Mouse (Mus musculus) embryonic facial prominence, embryonic 13.5 days (tissue): ENCODE measurements at regions not wholly inside any gene's neighbourhood (a gene's known extent, or its start where the extent isn't known, plus 50 kb on each side); places are given as distances from the start of the nearest gene placed in this dataset.
A peak's percentile ranks its signal among the peaks of the same experiment; 100 is the strongest.

Experiments
- ATAC-seq: fragments of 200-750 bp; cut with Nextera tagmentation; 2 replicates; pipeline ENCODE4 v1.8.0; 2017; ENCODE audit warnings: low read depth; ENCODE audit not compliant: insufficient number of reproducible peaks, insufficient read depth, low FRiP score, low TSS enrichment
- H3K27ac ChIP-seq: fragments of 300-500 bp; sonication (generic); 2 replicates; pipeline ENCODE4 v1.5.1; 2015; ENCODE audit warnings: moderate library complexity, mild to moderate bottlenecking, inconsistent platforms
- H3K27me3 ChIP-seq: fragments of 300-500 bp; sonication (generic); 2 replicates; pipeline ENCODE4 v1.6.1; 2015; ENCODE audit warnings: mild to moderate bottlenecking, inconsistent platforms
- H3K36me3 ChIP-seq: fragments of 300-500 bp; sonication (generic); 2 replicates; pipeline ENCODE4 v1.6.1; 2015; ENCODE audit warnings: mild to moderate bottlenecking, inconsistent platforms
- H3K4me1 ChIP-seq: fragments of 300-500 bp; sonication (generic); 2 replicates; pipeline ENCODE4 v1.6.1; 2015; ENCODE audit warnings: inconsistent platforms
- H3K4me2 ChIP-seq: fragments of 300-500 bp; sonication (generic); 2 replicates; pipeline ENCODE4 v1.6.1; 2015; ENCODE audit warnings: moderate library complexity, mild to moderate bottlenecking, inconsistent platforms
- H3K4me3 ChIP-seq: fragments of 300-500 bp; sonication (generic); 2 replicates; pipeline ENCODE4 v1.5.1; 2015; ENCODE audit warnings: mild to moderate bottlenecking, inconsistent platforms
- H3K9ac ChIP-seq: fragments of 300-500 bp; sonication (generic); 2 replicates; pipeline ENCODE4 v1.6.1; 2015; ENCODE audit warnings: mild to moderate bottlenecking, inconsistent platforms
- H3K9me3 ChIP-seq: fragments of 300-500 bp; sonication (generic); 2 replicates; pipeline ENCODE4 v1.6.1; 2016; ENCODE audit warnings: inconsistent platforms
- WGBS: fragments of 180-500 bp; shearing (Covaris S2); methylation state at CpG from one replicate; pipeline ENCODE4 v1.1.7; 2015; ENCODE audit warnings: mixed read lengths; 5-methylcytosine and 5-hydroxymethylcytosine counted together

- no peaks in the 10 kb centered on the region for H3K9me3 ChIP-seq
- no peak overlapping the region for H3K27ac ChIP-seq
- H3K36me3 ChIP-seq, result no peaks in the 10 kb centered on the region
- H3K4me3 ChIP-seq, result no peak overlapping the region
- WGBS, result 65% methylated on average over 11 of the region's 11 CpGs
- H3K4me1 ChIP-seq, result no peaks in the 10 kb centered on the region
- no peak for ATAC-seq
- H3K4me2 ChIP-seq, result no peak overlapping the region
- no peaks in the 10 kb centered on the region for H3K27me3 ChIP-seq
- H3K9ac ChIP-seq, result no peak overlapping the region
Measured at GRCm38 (mm10) chr2:167878255-167878865, 53.5 kb upstream of the Ptpn1 start.

- no peaks in the 10 kb centered on the region for H3K4me1 ChIP-seq
- no peaks in the 10 kb centered on the region for H3K9me3 ChIP-seq
- ATAC-seq, result no peak
- H3K9ac ChIP-seq, result no peak overlapping the region
- H3K4me2 ChIP-seq, result no peak overlapping the region
- no peaks in the 10 kb centered on the region for H3K36me3 ChIP-seq
- WGBS, result 33% methylated on average over 11 of the region's 11 CpGs
- no peaks in the 10 kb centered on the region for H3K27me3 ChIP-seq
- no peak overlapping the region for H3K27ac ChIP-seq
- H3K4me3 ChIP-seq, result no peak overlapping the region
Measured at GRCm38 (mm10) chr2:167877254-167877870, 54.5 kb upstream of the Ptpn1 start.

GRCm38 (mm10) chr2:167872507-167872906 is 59.4 kb upstream of the Ptpn1 start:
- WGBS, result 90% methylated on average over 4 of the region's 4 CpGs
- Histone ChIP-seq H3K4me3 (no peak overlapping the region), H3K4me2 (no peak overlapping the region), H3K4me1 (no peaks in the 10 kb centered on the region), H3K36me3 (no peaks in the 10 kb centered on the region), H3K9me3 (no peaks in the 10 kb centered on the region), H3K9ac (no peak overlapping the region), H3K27me3 (no peaks in the 10 kb centered on the region), H3K27ac (no peak overlapping the region)
- no peak for ATAC-seq

GRCm38 (mm10) chr2:167870153-167870552 is 61.7 kb upstream of the Ptpn1 start:
- H3K4me1 ChIP-seq, result peaks cover 9% of the 10 kb centered on the region
- 75% methylated on average over 6 of the region's 6 CpGs for WGBS
- ATAC-seq, result no peak
- H3K27ac ChIP-seq, result no peak overlapping the region
- no peak overlapping the region for H3K9ac ChIP-seq
- no peak overlapping the region for H3K4me2 ChIP-seq
- H3K27me3 ChIP-seq, result no peaks in the 10 kb centered on the region
- H3K36me3 ChIP-seq, result no peaks in the 10 kb centered on the region
- no peak overlapping the region for H3K4me3 ChIP-seq
- no peaks in the 10 kb centered on the region for H3K9me3 ChIP-seq

- Histone ChIP-seq H3K9me3 (no peaks in the 10 kb centered on the region), H3K4me3 (no peak overlapping the region), H3K27me3 (no peaks in the 10 kb centered on the region), H3K4me1 (peaks cover 14% of the 10 kb centered on the region), H3K27ac (0 out of 2 replicates have a peak overlapping the region, but pooled peaks have one; percentile 28), H3K36me3 (no peaks in the 10 kb centered on the region), H3K9ac (peak overlapping the region; percentile 49), H3K4me2 (no peak overlapping the region)
- no peak for ATAC-seq
- WGBS, result 37% methylated on average over 10 of the region's 10 CpGs
Measured at GRCm38 (mm10) chr2:167866751-167867150, 65.1 kb upstream of the Ptpn1 start.

GRCm38 (mm10) chr2:167865525-167865924 is 66.3 kb upstream of the Ptpn1 start:
- peaks cover 18% of the 10 kb centered on the region for H3K4me1 ChIP-seq
- H3K4me2 ChIP-seq, result no peak overlapping the region
- H3K27ac ChIP-seq, result no peak overlapping the region
- no peaks in the 10 kb centered on the region for H3K36me3 ChIP-seq
- 90% methylated on average over 3 of the region's 3 CpGs for WGBS
- no peaks in the 10 kb centered on the region for H3K27me3 ChIP-seq
- H3K4me3 ChIP-seq, result no peak overlapping the region
- H3K9me3 ChIP-seq, result no peaks in the 10 kb centered on the region
- H3K9ac ChIP-seq, result no peak overlapping the region
- ATAC-seq, result no peak

- Histone ChIP-seq H3K4me3 (no peak overlapping the region), H3K27ac (no peak overlapping the region), H3K36me3 (no peaks in the 10 kb centered on the region), H3K4me2 (no peak overlapping the region), H3K27me3 (no peaks in the 10 kb centered on the region), H3K9me3 (no peaks in the 10 kb centered on the region), H3K4me1 (peaks cover 27% of the 10 kb centered on the region), H3K9ac (no peak overlapping the region)
- ATAC-seq, result no peak
- 76% methylated on average over 7 of the region's 7 CpGs for WGBS
Measured at GRCm38 (mm10) chr2:167864672-167865071, 67.2 kb upstream of the Ptpn1 start.

- ATAC-seq, result no peak
- WGBS, result 41% methylated on average over 8 of the region's 8 CpGs
- peaks cover 30% of the 10 kb centered on the region for H3K4me1 ChIP-seq
Measured at GRCm38 (mm10) chr2:167864228-167864627, 67.6 kb upstream of the Ptpn1 start.

GRCm38 (mm10) chr2:167863616-167864015 is 68.2 kb upstream of the Ptpn1 start:
- H3K9me3 ChIP-seq, result no peaks in the 10 kb centered on the region
- H3K4me2 ChIP-seq, result no peak overlapping the region
- WGBS, result 59% methylated on average over 6 of the region's 6 CpGs
- H3K4me1 ChIP-seq, result peaks cover 36% of the 10 kb centered on the region
- no peak for ATAC-seq
- H3K36me3 ChIP-seq, result no peaks in the 10 kb centered on the region
- H3K4me3 ChIP-seq, result no peak overlapping the region
- no peaks in the 10 kb centered on the region for H3K27me3 ChIP-seq
- no peak overlapping the region for H3K27ac ChIP-seq
- no peak overlapping the region; the same call in 1 of the 2 replicates for H3K9ac ChIP-seq

More at GRCm38 (mm10) chr2:167864228-167864627, 67.6 kb upstream of the Ptpn1 start:
- Histone ChIP-seq H3K9ac (no peak overlapping the region; the same call in 1 of the 2 replicates), H3K27ac (no peak overlapping the region), H3K4me2 (no peak overlapping the region), H3K27me3 (no peaks in the 10 kb centered on the region), H3K36me3 (no peaks in the 10 kb centered on the region), H3K9me3 (no peaks in the 10 kb centered on the region), H3K4me3 (no peak overlapping the region)

- Histone ChIP-seq H3K36me3 (no peaks in the 10 kb centered on the region), H3K4me2 (no peak overlapping the region), H3K4me3 (no peak overlapping the region), H3K27ac (no peak overlapping the region), H3K9ac (no peak overlapping the region), H3K27me3 (no peaks in the 10 kb centered on the region), H3K9me3 (no peaks in the 10 kb centered on the region), H3K4me1 (peaks cover 33% of the 10 kb centered on the region)
- ATAC-seq, result no peak
- 86% methylated on average over 2 of the region's 2 CpGs for WGBS
Measured at GRCm38 (mm10) chr2:167861178-167861520, 70.7 kb upstream of the Ptpn1 start.

- H3K27me3 ChIP-seq, result no peaks in the 10 kb centered on the region
- peak overlapping the region; percentile 22; the same call in 1 of the 2 replicates for H3K27ac ChIP-seq
- H3K4me3 ChIP-seq, result no peak overlapping the region
- H3K9me3 ChIP-seq, result no peaks in the 10 kb centered on the region
- H3K36me3 ChIP-seq, result no peaks in the 10 kb centered on the region
- H3K4me1 ChIP-seq, result peaks cover 38% of the 10 kb centered on the region
- peak overlapping the region; percentile 32; the same call in 1 of the 2 replicates for H3K9ac ChIP-seq
- H3K4me2 ChIP-seq, result no peak overlapping the region
- WGBS, result 50% methylated on average over 10 of the region's 10 CpGs
- ATAC-seq, result no peak
Measured at GRCm38 (mm10) chr2:167860457-167861177, 71.2 kb upstream of the Ptpn1 start.

- 0 out of 2 replicates have a peak overlapping the region, but pooled peaks have one; percentile 22 for H3K27ac ChIP-seq
- ATAC-seq, result no peak
- 42% methylated on average over 10 of the region's 10 CpGs for WGBS
Measured at GRCm38 (mm10) chr2:167859575-167859974, 72.3 kb upstream of the Ptpn1 start.

More at GRCm38 (mm10) chr2:167859575-167859974, 72.3 kb upstream of the Ptpn1 start:
- Histone ChIP-seq H3K9ac (0 out of 2 replicates have a peak overlapping the region, but pooled peaks have one; percentile 27), H3K9me3 (no peaks in the 10 kb centered on the region), H3K27me3 (no peaks in the 10 kb centered on the region), H3K4me3 (no peak overlapping the region), H3K36me3 (no peaks in the 10 kb centered on the region), H3K4me2 (no peak overlapping the region), H3K4me1 (peaks cover 42% of the 10 kb centered on the region)
